In the genomic region with DNA sequence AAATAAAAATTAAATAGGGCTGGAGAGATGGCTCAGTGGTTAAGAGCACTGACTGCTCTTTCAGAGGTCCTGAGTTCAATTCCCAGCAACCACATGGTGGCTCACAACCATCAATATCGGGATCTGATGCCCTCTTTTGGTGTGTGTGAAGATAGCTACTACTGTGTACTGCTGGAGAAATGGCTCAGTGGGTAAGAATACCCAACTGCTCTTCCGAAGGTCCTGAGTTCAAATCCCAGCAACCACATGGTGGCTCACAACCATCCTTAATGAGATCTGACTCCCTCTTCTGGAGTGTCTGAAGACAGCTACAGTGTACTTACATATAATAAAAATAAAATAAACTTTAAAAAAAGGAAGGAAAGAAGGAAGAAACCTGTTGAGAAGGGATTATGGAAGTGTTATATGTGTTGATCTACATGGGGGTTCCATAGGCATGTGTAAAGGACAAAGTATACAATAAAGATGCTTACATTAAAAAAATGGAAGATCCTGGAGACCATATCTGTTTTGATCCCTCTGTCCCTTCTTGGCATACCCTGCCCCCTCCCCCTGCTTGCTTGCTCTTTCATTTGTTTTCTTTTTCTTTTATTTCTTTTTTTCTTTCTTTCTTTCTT, we compare ENCODE assay signal across 1 mouse cellular context.
A peak's percentile ranks its signal among the peaks of the same experiment; 100 is the strongest.
TF ChIP-seq lines count a peak whose summit lies in the region.

No protein-coding gene starts in this region.

TF ChIP-seq in MEL, 35 proteins besides CTCF, POLR2A, EP300 and RAD21:
- TF ChIP-seq NRF1 (IDR thresholded peaks at IDR 0.05; ENCODE audit: insufficient read depth, low read depth, low read length, poor library complexity, severe bottlenecking) (0 out of 2 replicates have a peak, but pooled peaks have one; percentile 7), MYC (IDR thresholded peaks at IDR 0.05; ENCODE audit: low read depth, low read length) (0 out of 2 replicates have a peak, but pooled peaks have one; percentile 54), TBP (IDR thresholded peaks at IDR 0.05; ENCODE audit: low read depth, low read length) (peak; percentile 98)
TF ChIP-seq in MEL: peak in this region for 3; not testable (repeated sequence) for 32.
